ENCODE assay signal across 17 mouse cellular contexts in the genomic region with DNA sequence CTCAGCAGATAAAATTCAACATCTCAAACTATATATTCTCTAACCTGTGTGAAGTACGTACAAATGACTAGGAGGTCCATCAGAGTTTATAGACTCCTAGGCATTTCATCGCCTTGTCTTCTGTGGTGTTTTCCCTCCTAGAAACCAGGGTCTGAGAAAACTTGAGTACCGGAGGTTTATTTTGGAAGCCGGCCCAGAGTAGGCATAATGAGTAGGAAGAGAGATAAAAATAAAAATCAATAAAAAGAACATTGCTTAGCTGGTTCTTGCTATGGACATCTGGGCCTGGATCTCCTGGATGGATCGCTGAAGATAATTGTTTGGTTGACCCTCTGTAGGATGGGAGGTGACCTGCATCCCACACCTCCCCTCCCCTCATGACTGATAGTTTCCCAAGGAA.
A peak's percentile ranks its signal among the peaks of the same experiment; 100 is the strongest.
DNase-seq lines count a peak whose midpoint lies in the region.
"Had no signal": no experiment of that assay in that cellular context is flagged by ENCODE, and none has a peak within 500 bp of the region (broad histone marks: within the 10 kb centered on the region; RNA-seq: fewer than 3 reads in every experiment).

No protein-coding gene starts in this region.

- DNase-seq in MN1 (ENCODE audit: low spot score), result peak; percentile 19
- DNase-seq in frontal cortex, adult 2 months (ENCODE audit: extremely low spot score in 1 of 2, low spot score in 1 of 2), result peak; percentile 34 to 73
- peak; percentile 9 to 21 for DNase-seq in left cerebral cortex, postnatal 10 days (ENCODE audit: extremely low spot score in 1 of 2, low spot score in 2 of 2)
- peak; percentile 43 for DNase-seq in right cerebral cortex, postnatal 14 days
- DNase-seq in kidney, postnatal 4 days, result no peak
- no peak for DNase-seq in adrenal gland, postnatal 36 days
- DNase-seq in urinary bladder, adult 18-20 months (ENCODE audit: low spot score in 2 of 2), result no peak
- DNase-seq: B cell, adult 2 months; cerebellum, adult 9-11 months; forebrain, postnatal 0 days; gastrocnemius, postnatal 14 days; heart, adult 2 months; heart, postnatal 36 days; kidney, adult 9 months; lung, adult 2 months; lung, postnatal 36 days; thymus, postnatal 36 days had no signal

- intact Hi-C loops in left cerebral cortex, postnatal 10 days (cut with DNase I), result no loop called here

Comparison
In these comparisons a context has a peak if more than half of its experiments do, and no peak if none do; other contexts are left out.
1. DNase-seq: peak in MN1 (single experiment), frontal cortex, adult 2 months (2 of 2), left cerebral cortex, postnatal 10 days (2 of 2) and right cerebral cortex, postnatal 14 days (single experiment); none in kidney, postnatal 4 days (0 of 2), adrenal gland, postnatal 36 days (0 of 2) and urinary bladder, adult 18-20 months (0 of 2).